Mouse (Mus musculus): Measurements from ENCODE around the gene Tcea3.
A peak's percentile ranks its signal among the peaks of the same experiment; 100 is the strongest.

Gene Tcea3

GRCm38 (mm10) chr4:136320016-136320415 is 72.5 kb downstream of the Tcea3 start:
- no peak for DNase-seq (ENCODE audit: low read depth, low spot score)

GRCm38 (mm10) chr4:136324226-136324625 is 76.7 kb downstream of the Tcea3 start:
- peak; percentile 56 for DNase-seq (ENCODE audit: low read depth, low spot score)

All from skeletal muscle tissue, adult 2 months (tissue).